Mouse (Mus musculus) MEL (cell line): ENCODE data around the gene Exoc3l.

Experiments
- ETS1 ChIP-seq: IDR thresholded peaks from 2 replicates; pipeline ENCODE4 v1.6.1; 2012; ENCODE audit warnings: low read depth, mild to moderate bottlenecking, inconsistent platforms, low read length, improper control_type of control experiment, moderate library complexity
- POLR2A ChIP-seq, 2 experiments: IDR thresholded peaks; 2 replicates each; pipeline ENCODE4 v1.6.1; 2011 to 2012; ENCODE audit warnings: low read length in 2 of 2, mild to moderate bottlenecking in 2 of 2, control low read depth in 1 of 2, improper control_type of control experiment in 1 of 2, low read depth in 1 of 2, moderate library complexity in 1 of 2; ENCODE audit not compliant: control insufficient read depth in 1 of 2, insufficient read depth in 1 of 2, poor library complexity in 1 of 2

DNA sequence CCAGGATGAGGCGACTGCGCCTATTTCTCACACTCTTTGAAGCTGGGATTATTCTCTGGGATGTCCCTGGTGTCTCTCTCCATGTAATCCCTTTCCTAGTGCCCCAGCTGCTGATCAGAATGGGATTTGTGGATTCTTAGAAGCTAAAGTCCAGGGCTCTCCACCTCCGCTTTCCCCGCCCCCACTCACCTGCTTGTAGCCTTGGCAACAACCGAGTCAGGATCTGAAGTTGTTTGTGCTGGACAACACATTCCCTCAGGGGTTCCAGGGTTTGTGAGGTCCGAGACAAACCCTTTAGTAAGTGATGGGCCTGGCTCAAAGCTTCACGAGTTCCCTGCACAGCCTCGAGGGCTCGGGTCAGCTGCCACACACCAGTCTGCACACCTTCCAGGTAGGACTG lies 1.1 kb downstream of the Exoc3l start:
- no peak for TF ChIP-seq POLR2A (IDR thresholded peaks at IDR 0.05; ENCODE audit: control insufficient read depth in 1 of 2, insufficient read depth in 1 of 2, low read depth in 1 of 2, low read length in 2 of 2, poor library complexity in 1 of 2)
- no peak for TF ChIP-seq ETS1
